Mouse (Mus musculus): ENCODE measurements at regions not wholly inside any gene's neighbourhood (a gene's known extent, or its start where the extent isn't known, plus 50 kb on each side); places are given as distances from the start of the nearest gene placed in this dataset.
A peak's percentile ranks its signal among the peaks of the same experiment; 100 is the strongest.

DNA sequence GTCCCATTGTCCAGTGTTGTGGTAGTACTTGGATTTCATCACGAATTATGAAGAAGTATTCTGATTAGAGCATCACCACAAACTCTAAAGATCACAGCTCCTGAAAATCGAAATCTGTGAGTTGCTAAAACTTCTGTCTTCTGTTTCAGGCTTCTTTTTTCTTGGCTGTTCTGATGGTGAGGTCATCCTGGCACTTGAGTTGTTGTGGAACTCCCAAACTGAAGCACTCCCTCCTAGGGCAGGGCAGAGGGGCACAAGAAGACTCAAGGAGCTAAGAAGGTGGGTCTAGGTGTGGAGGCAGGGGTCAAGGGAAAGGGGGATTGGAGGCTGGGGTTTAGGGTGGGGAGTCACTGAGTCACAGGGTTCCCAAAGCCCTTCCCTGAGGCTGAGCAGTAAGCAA lies 232.3 kb downstream of the Dact1 start:
- 80% methylated on average over 2 of the region's 2 CpGs for WGBS
- Histone ChIP-seq H3K9ac (replicated peaks; ENCODE audit: low read depth, low read length) (no peak overlapping the region), H3K4me2 (ENCODE audit: low read length) (no peak overlapping the region), H3K27me3 (replicated peaks; ENCODE audit: control insufficient read depth, insufficient read depth, low read length) (no peaks in the 10 kb centered on the region), H3K4me1 (replicated peaks; ENCODE audit: control insufficient read depth, insufficient read depth, low read length) (peaks cover 6% of the 10 kb centered on the region), H3K36me3 (ENCODE audit: control insufficient read depth, insufficient read depth) (no peaks in the 10 kb centered on the region), H3K27ac (ENCODE audit: low read length) (no peak overlapping the region), H3K4me3 (replicated peaks; ENCODE audit: low read length) (no peak overlapping the region), H3K9me3 (ENCODE audit: control insufficient read depth, low read length) (no peaks in the 10 kb centered on the region)
- no peak for ATAC-seq

- 73% methylated on average over 7 of the region's 7 CpGs for WGBS
- Histone ChIP-seq H3K9me3 (ENCODE audit: control insufficient read depth, low read length) (no peaks in the 10 kb centered on the region), H3K27me3 (replicated peaks; ENCODE audit: control insufficient read depth, insufficient read depth, low read length) (no peaks in the 10 kb centered on the region), H3K4me1 (replicated peaks; ENCODE audit: control insufficient read depth, insufficient read depth, low read length) (peaks cover 6% of the 10 kb centered on the region), H3K9ac (replicated peaks; ENCODE audit: low read depth, low read length) (no peak overlapping the region), H3K36me3 (ENCODE audit: control insufficient read depth, insufficient read depth) (no peaks in the 10 kb centered on the region), H3K4me3 (replicated peaks; ENCODE audit: low read length) (no peak overlapping the region), H3K4me2 (ENCODE audit: low read length) (no peak overlapping the region), H3K27ac (ENCODE audit: low read length) (no peak overlapping the region)
- ATAC-seq: no peak
Measured at GRCm38 (mm10) chr12:71543571-71544119, 234.0 kb downstream of the Dact1 start.

DNA sequence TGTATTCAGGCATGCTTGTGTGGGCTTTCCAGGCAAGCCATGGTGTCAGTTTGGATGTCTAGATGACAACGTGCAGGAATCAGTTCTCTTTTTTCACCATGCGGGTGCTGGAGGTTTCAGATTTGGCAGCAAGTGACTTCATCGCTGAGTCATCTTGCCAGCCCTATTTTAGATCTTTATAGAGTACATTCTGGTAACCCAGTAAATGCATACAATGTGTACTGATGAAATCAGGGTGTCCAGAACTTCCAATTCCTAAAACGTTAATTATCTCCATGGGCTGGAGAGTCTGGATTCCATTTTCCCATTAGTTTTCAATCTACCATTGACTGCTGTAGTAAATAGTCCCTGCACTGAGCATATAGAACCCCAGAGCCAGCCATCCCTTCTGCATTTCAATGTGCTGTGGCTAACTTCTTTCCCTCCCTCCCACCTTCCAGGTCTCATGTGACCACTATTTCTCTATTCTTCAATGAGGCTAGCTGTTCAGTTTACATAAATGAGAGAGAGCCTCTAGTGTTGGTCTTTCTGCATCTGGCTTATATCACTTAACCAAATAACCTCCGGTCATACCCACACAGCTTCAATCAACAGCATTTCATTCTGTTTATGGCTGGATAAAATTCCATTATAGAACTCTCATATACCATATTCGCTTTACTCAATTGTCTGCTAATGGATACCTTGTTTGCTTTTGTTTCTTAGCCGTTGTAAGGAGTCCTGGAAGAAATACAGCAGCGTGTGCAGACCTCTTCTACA lies 234.9 kb downstream of the Dact1 start:
- Histone ChIP-seq H3K4me2 (ENCODE audit: low read length) (no peak overlapping the region), H3K9ac (replicated peaks; ENCODE audit: low read depth, low read length) (no peak overlapping the region), H3K36me3 (ENCODE audit: control insufficient read depth, insufficient read depth) (no peaks in the 10 kb centered on the region), H3K4me1 (replicated peaks; ENCODE audit: control insufficient read depth, insufficient read depth, low read length) (peaks cover 13% of the 10 kb centered on the region), H3K4me3 (replicated peaks; ENCODE audit: low read length) (no peak overlapping the region), H3K9me3 (ENCODE audit: control insufficient read depth, low read length) (no peaks in the 10 kb centered on the region), H3K27me3 (replicated peaks; ENCODE audit: control insufficient read depth, insufficient read depth, low read length) (no peaks in the 10 kb centered on the region), H3K27ac (ENCODE audit: low read length) (no peak overlapping the region)
- ATAC-seq: no peak
- 61% methylated on average over 8 of the region's 8 CpGs for WGBS

- no peaks in the 10 kb centered on the region for H3K36me3 ChIP-seq (ENCODE audit: control insufficient read depth, insufficient read depth)
- H3K9ac ChIP-seq (replicated peaks; ENCODE audit: low read depth, low read length): no peak overlapping the region
- H3K4me3 ChIP-seq (replicated peaks; ENCODE audit: low read length): no peak overlapping the region
- ATAC-seq: no peak
- no peak overlapping the region for H3K4me2 ChIP-seq (ENCODE audit: low read length)
- no peaks in the 10 kb centered on the region for H3K9me3 ChIP-seq (ENCODE audit: control insufficient read depth, low read length)
- H3K27me3 ChIP-seq (replicated peaks; ENCODE audit: control insufficient read depth, insufficient read depth, low read length): no peaks in the 10 kb centered on the region
- H3K4me1 ChIP-seq (replicated peaks; ENCODE audit: control insufficient read depth, insufficient read depth, low read length): peaks cover 15% of the 10 kb centered on the region
- no peak overlapping the region for H3K27ac ChIP-seq (ENCODE audit: low read length)
- 90% methylated on average over 9 of the region's 9 CpGs for WGBS
Measured at GRCm38 (mm10) chr12:71546523-71547265, 237.0 kb downstream of the Dact1 start.

DNA sequence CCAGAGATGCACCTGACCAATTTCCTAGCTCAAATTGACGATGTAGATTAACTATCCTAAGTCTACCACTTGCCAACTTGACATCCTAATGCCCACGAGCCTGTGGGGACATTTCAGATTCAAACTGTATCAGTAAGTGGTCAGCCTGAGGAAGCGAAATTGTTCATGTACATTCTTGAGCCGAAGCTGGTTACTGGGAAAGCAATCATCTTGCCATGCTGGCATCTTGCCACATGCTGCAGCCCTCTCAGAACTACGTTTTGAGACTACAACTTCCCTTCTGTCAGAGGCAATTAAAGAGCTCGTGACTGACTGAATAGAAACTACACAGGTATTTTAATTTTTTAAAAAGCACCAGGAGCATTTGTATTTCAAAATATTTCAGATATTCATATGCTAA lies 239.7 kb downstream of the Dact1 start:
- 26% methylated on average over 6 of the region's 6 CpGs for WGBS
- ATAC-seq: no peak
- Histone ChIP-seq H3K4me3 (replicated peaks; ENCODE audit: low read length) (no peak overlapping the region), H3K9ac (replicated peaks; ENCODE audit: low read depth, low read length) (no peak overlapping the region), H3K36me3 (ENCODE audit: control insufficient read depth, insufficient read depth) (no peaks in the 10 kb centered on the region), H3K27me3 (replicated peaks; ENCODE audit: control insufficient read depth, insufficient read depth, low read length) (no peaks in the 10 kb centered on the region), H3K27ac (ENCODE audit: low read length) (no peak overlapping the region), H3K9me3 (ENCODE audit: control insufficient read depth, low read length) (no peaks in the 10 kb centered on the region), H3K4me2 (ENCODE audit: low read length) (no peak overlapping the region), H3K4me1 (replicated peaks; ENCODE audit: control insufficient read depth, insufficient read depth, low read length) (peaks cover 11% of the 10 kb centered on the region)

- Histone ChIP-seq H3K4me2 (ENCODE audit: low read length) (no peak overlapping the region), H3K27ac (ENCODE audit: low read length) (no peak overlapping the region), H3K9ac (replicated peaks; ENCODE audit: low read depth, low read length) (no peak overlapping the region), H3K4me3 (replicated peaks; ENCODE audit: low read length) (no peak overlapping the region), H3K4me1 (replicated peaks; ENCODE audit: control insufficient read depth, insufficient read depth, low read length) (peaks cover 6% of the 10 kb centered on the region), H3K36me3 (ENCODE audit: control insufficient read depth, insufficient read depth) (no peaks in the 10 kb centered on the region), H3K9me3 (ENCODE audit: control insufficient read depth, low read length) (no peaks in the 10 kb centered on the region), H3K27me3 (replicated peaks; ENCODE audit: control insufficient read depth, insufficient read depth, low read length) (no peaks in the 10 kb centered on the region)
- WGBS: 66% methylated on average over 2 of the region's 2 CpGs
- ATAC-seq: no peak
Measured at GRCm38 (mm10) chr12:71554212-71554611, 244.5 kb downstream of the Dact1 start.

- peak overlapping the region; percentile 45 for H3K27ac ChIP-seq (ENCODE audit: low read length)
Measured at GRCm38 (mm10) chr12:71561259-71561658, 251.6 kb downstream of the Dact1 start.

DNA sequence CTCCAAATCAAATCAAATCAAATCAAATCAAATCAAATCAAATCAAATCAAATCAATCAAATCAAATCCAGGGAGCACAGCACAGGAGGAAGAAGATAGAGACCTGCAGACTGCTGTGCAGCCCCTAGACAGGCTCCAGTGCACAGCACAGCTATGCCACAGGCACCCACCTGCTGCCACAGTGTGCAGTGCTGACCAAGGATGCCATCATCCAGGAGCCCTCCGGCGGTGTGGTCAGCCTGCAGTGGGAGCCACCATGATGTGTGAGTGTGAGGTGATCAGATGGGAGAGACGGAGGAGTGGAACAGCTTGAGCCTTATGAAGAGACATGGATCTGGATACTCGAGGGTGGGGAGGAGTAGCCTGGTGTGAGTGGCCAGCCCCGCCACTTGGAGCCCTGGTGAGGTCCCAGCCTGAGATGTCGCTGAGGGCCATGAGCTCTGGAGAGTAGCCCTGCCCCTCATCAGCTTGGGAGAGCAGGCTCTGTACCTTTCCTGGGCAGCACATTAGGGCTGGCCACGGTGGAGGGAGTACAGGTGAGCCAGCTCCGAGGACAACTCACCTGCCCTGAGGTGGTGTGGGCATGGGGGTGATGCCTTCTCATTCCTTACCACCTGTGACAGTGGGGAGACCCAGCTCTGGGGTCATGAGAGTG lies 252.4 kb downstream of the Dact1 start:
- H3K27ac ChIP-seq (ENCODE audit: low read length): no peak overlapping the region; the same call in 1 of the 2 replicates
- H3K9me3 ChIP-seq (ENCODE audit: control insufficient read depth, low read length): no peaks in the 10 kb centered on the region
- peaks cover 16% of the 10 kb centered on the region for H3K4me1 ChIP-seq (replicated peaks; ENCODE audit: control insufficient read depth, insufficient read depth, low read length)
- H3K4me3 ChIP-seq (replicated peaks; ENCODE audit: low read length): no peak overlapping the region
- ATAC-seq: peak; percentile 26; the same call in 1 of the 2 replicates
- 94% methylated on average over 8 of the region's 8 CpGs for WGBS
- no peak overlapping the region for H3K4me2 ChIP-seq (ENCODE audit: low read length)
- H3K9ac ChIP-seq (replicated peaks; ENCODE audit: low read depth, low read length): no peak overlapping the region
- H3K36me3 ChIP-seq (ENCODE audit: control insufficient read depth, insufficient read depth): no peaks in the 10 kb centered on the region
- H3K27me3 ChIP-seq (replicated peaks; ENCODE audit: control insufficient read depth, insufficient read depth, low read length): no peaks in the 10 kb centered on the region

More at GRCm38 (mm10) chr12:71561259-71561658, 251.6 kb downstream of the Dact1 start:
- Histone ChIP-seq H3K4me2 (ENCODE audit: low read length) (no peak overlapping the region), H3K9me3 (ENCODE audit: control insufficient read depth, low read length) (no peaks in the 10 kb centered on the region), H3K27me3 (replicated peaks; ENCODE audit: control insufficient read depth, insufficient read depth, low read length) (no peaks in the 10 kb centered on the region), H3K36me3 (ENCODE audit: control insufficient read depth, insufficient read depth) (no peaks in the 10 kb centered on the region), H3K4me1 (replicated peaks; ENCODE audit: control insufficient read depth, insufficient read depth, low read length) (peaks cover 16% of the 10 kb centered on the region), H3K4me3 (replicated peaks; ENCODE audit: low read length) (no peak overlapping the region), H3K9ac (replicated peaks; ENCODE audit: low read depth, low read length) (no peak overlapping the region)
- 27% methylated on average over 7 of the region's 7 CpGs for WGBS
- peak; percentile 58 for ATAC-seq

GRCm38 (mm10) chr12:71563219-71563618 lies 253.5 kb downstream of the Dact1 start:
- Histone ChIP-seq H3K4me3 (replicated peaks; ENCODE audit: low read length) (no peak overlapping the region), H3K4me2 (ENCODE audit: low read length) (no peak overlapping the region), H3K27ac (ENCODE audit: low read length) (no peak overlapping the region), H3K9me3 (ENCODE audit: control insufficient read depth, low read length) (no peaks in the 10 kb centered on the region), H3K4me1 (replicated peaks; ENCODE audit: control insufficient read depth, insufficient read depth, low read length) (peaks cover 16% of the 10 kb centered on the region), H3K9ac (replicated peaks; ENCODE audit: low read depth, low read length) (no peak overlapping the region), H3K27me3 (replicated peaks; ENCODE audit: control insufficient read depth, insufficient read depth, low read length) (no peaks in the 10 kb centered on the region), H3K36me3 (ENCODE audit: control insufficient read depth, insufficient read depth) (no peaks in the 10 kb centered on the region)
- WGBS: 88% methylated on average over 4 of the region's 4 CpGs
- ATAC-seq: no peak

Data from forebrain, embryonic 16.5 days (tissue).